Mouse (Mus musculus): ENCODE measurements around the gene Wipi1. TPM values are rescaled to one million over a fixed set of nuclear protein-coding genes. Genes with fewer than 3 reads are reported as not detected.

Wipi1 gene
- total and polyA plus RNA-seq, 3 experiments: 1.8 to 2.2 (median 2.0) TPM

DNA sequence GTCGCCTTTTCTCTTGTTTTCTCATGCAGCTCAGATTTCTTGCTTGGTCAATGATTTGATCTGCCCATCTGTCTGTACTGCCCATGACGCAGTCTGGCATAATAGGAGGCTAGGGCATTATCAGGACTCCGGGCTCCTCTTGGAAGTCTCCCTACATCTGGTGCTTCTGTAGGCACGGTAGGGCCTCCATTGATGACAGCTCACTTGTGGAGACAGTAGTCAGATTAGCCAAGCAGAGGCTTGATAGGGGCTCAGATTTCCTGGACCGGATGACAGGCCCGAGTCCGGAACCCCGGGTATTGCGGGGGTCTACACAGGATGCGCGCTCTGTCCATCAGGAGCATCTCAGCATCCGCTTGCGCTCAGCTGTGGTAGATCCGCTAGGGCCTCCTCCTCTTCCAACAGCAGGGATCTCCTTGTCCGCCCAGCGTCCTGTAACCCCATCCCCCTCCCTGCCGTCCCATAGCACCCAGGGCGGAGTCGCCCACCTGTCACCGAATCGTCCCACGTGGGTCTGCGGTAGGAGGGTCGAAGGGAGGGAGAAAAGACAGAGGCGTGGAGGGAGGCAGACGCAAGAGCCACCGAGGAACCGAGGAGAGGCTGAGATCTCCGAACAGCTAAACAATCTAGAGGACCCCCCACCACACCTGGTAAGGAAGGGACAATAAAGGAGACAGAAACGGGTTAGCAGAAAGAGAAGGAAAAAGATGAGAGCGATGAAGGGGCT lies 38.4 kb upstream of the Wipi1 start:
- peak overlapping the region; percentile 65 for H3K4me2 ChIP-seq (ENCODE audit: insufficient read depth, low read depth, poor library complexity, severe bottlenecking)
- H3K79me2 ChIP-seq (replicated peaks; ENCODE audit: control insufficient read depth, extremely low read depth, insufficient read depth, poor library complexity, severe bottlenecking): peaks cover 38% of the 10 kb centered on the region
- peaks cover 14 to 22% of the 10 kb centered on the region in 2 experiments for H3K36me3 ChIP-seq (replicated peaks in 1 of 2; ENCODE audit: control insufficient read depth in 1 of 2, insufficient read depth in 1 of 2, low read length in 1 of 2)
- H3K4me1 ChIP-seq (ENCODE audit: control insufficient read depth in 1 of 2, insufficient read depth in 2 of 2): peaks cover 14 to 41% of the 10 kb centered on the region in 2 experiments
- no peaks in the 10 kb centered on the region for H3K9me3 ChIP-seq (replicated peaks; ENCODE audit: low read length)
- H3K4me3 ChIP-seq (replicated peaks in 1 of 3; ENCODE audit: low read depth in 2 of 3, low read length in 2 of 3, poor library complexity in 1 of 3): peak overlapping the region; percentile 78 to 92 (median 82)
- DNase-seq (ENCODE audit: extremely low read depth): peak; percentile 90
- TF ChIP-seq CTCF (conservative IDR thresholded peaks at IDR 0.05 in 1 of 2, IDR thresholded peaks at IDR 0.05 in 1 of 2; ENCODE audit: low read depth in 2 of 2, low read length in 2 of 2) (no peak), ZKSCAN1 (IDR thresholded peaks at IDR 0.05; ENCODE audit: borderline replicate concordance, low read depth, low read length) (no peak), RCOR1 (conservative IDR thresholded peaks at IDR 0.05; ENCODE audit: low read depth, low read length) (no peak), KAT2A (IDR thresholded peaks at IDR 0.05; ENCODE audit: insufficient replicate concordance, low read length) (0 out of 2 replicates have a peak, but pooled peaks have one; percentile 42), ELF1 (IDR thresholded peaks at IDR 0.05; ENCODE audit: low read depth, low read length) (peak; percentile 39; the same call in 1 of the 2 replicates), JUN (IDR thresholded peaks at IDR 0.05; ENCODE audit: insufficient read depth, low read depth, low read length) (no peak), JUND (conservative IDR thresholded peaks at IDR 0.05; ENCODE audit: low read depth, low read length) (no peak), TBP (conservative IDR thresholded peaks at IDR 0.05; ENCODE audit: low read depth, low read length) (peak; percentile 57; the same call in 1 of the 2 replicates), MXI1 (IDR thresholded peaks at IDR 0.05; ENCODE audit: low read depth, low read length) (peak; percentile 99), ETS1 (conservative IDR thresholded peaks at IDR 0.05; ENCODE audit: low read depth, low read length) (no peak), MAZ (IDR thresholded peaks at IDR 0.05; ENCODE audit: low read depth, low read length) (peak; percentile 76), BHLHE40 (IDR thresholded peaks at IDR 0.05; ENCODE audit: low read depth, low read length) (peak; percentile 44), POLR2AphosphoS2 (IDR thresholded peaks at IDR 0.05; ENCODE audit: low read depth, low read length) (no peak), NRF1 (IDR thresholded peaks at IDR 0.05; ENCODE audit: low read depth, low read length) (no peak), ZC3H11A (IDR thresholded peaks at IDR 0.05; ENCODE audit: low read depth, low read length) (no peak), CHD2 (IDR thresholded peaks at IDR 0.05; ENCODE audit: low read length) (peak; percentile 70; the same call in 1 of the 2 replicates), MAFK (IDR thresholded peaks at IDR 0.05; ENCODE audit: insufficient replicate concordance, low read length) (no peak), TCF12 (IDR thresholded peaks at IDR 0.05; ENCODE audit: low read depth, low read length) (peak; percentile 81; the same call in 1 of the 2 replicates), MYC (IDR thresholded peaks at IDR 0.05; ENCODE audit: low read depth, low read length) (peak; percentile 82), ZNF384 (IDR thresholded peaks at IDR 0.05; ENCODE audit: low read depth, low read length) (no peak), USF1 (IDR thresholded peaks at IDR 0.05; ENCODE audit: low read depth, low read length) (peak; percentile 71), HCFC1 (IDR thresholded peaks at IDR 0.05; ENCODE audit: low read depth, low read length) (no peak), GABPA (IDR thresholded peaks at IDR 0.05; ENCODE audit: insufficient replicate concordance, low read depth, low read length) (no peak), PAX5 (IDR thresholded peaks at IDR 0.05; ENCODE audit: low read length) (no peak), RAD21 (IDR thresholded peaks at IDR 0.05; ENCODE audit: low read depth, low read length) (no peak), E2F4 (IDR thresholded peaks at IDR 0.05; ENCODE audit: insufficient replicate concordance, low read depth, low read length) (no peak), CHD1 (IDR thresholded peaks at IDR 0.05; ENCODE audit: low read depth, low read length) (no peak; the same call in 1 of the 2 replicates), EP300 (IDR thresholded peaks at IDR 0.05; ENCODE audit: low read length) (no peak), MAX (IDR thresholded peaks at IDR 0.05; ENCODE audit: low read length) (peak; percentile 89), SIN3A (IDR thresholded peaks at IDR 0.05; ENCODE audit: low read length) (peak; percentile 88), POLR2A (IDR thresholded peaks at IDR 0.05; ENCODE audit: low read depth, low read length) (peak; percentile 51; the same call in 1 of the 2 replicates), SMC3 (IDR thresholded peaks at IDR 0.05; ENCODE audit: low read depth, low read length) (no peak), USF2 (conservative IDR thresholded peaks at IDR 0.05; ENCODE audit: low read depth, low read length) (0 out of 2 replicates have a peak, but pooled peaks have one; percentile 22), ZMIZ1 (IDR thresholded peaks at IDR 0.05; ENCODE audit: low read depth, low read length) (no peak), MEF2A (IDR thresholded peaks at IDR 0.05; ENCODE audit: borderline replicate concordance, low read depth, low read length) (no peak; the same call in none of the 2 replicates), UBTF (IDR thresholded peaks at IDR 0.05; ENCODE audit: low read depth, low read length) (no peak), NELFE (IDR thresholded peaks at IDR 0.05; ENCODE audit: low read depth, low read length) (no peak), IRF4 (IDR thresholded peaks at IDR 0.05; ENCODE audit: low read depth, low read length) (peak; percentile 50; the same call in 1 of the 2 replicates)
- H3K9ac ChIP-seq (ENCODE audit: insufficient read depth, low read depth): peak overlapping the region; percentile 58
- in situ Hi-C loops (cut with MboI; ENCODE audit: low pct_ligation_motif_present, low pct_unique_long_range_greater_than_20kb, low sequenced_read_pairs): no loop called here
- no peak overlapping the region; the same call in 1 of the 2 replicates for H3K27ac ChIP-seq (ENCODE audit: insufficient read depth, low read depth)
- dilution Hi-C loops (cut with MboI; ENCODE audit: extremely low pct_ligation_motif_present, extremely low pct_unique_long_range_greater_than_20kb, low sequenced_read_pairs): no loop called here
- peaks cover 5% of the 10 kb centered on the region for H3K27me3 ChIP-seq (replicated peaks)
